ENCODE assay signal across 15 mouse cellular contexts in genomic region chr11:30175623-30176022, GRCm38 (mm10).
"Had no signal": no experiment of that assay in that cellular context is flagged by ENCODE, and none has a peak within 500 bp of the region (broad histone marks: within the 10 kb centered on the region; RNA-seq: fewer than 3 reads in every experiment).

No protein-coding gene starts in this region.

- DNase-seq: kidney, postnatal 25 days; layer of hippocampus, adult 9-11 months; layer of hippocampus, postnatal 36 days; lung, postnatal 4 days; right cerebral cortex, adult 18-20 months; right cerebral cortex, postnatal 25 days; thymus, adult 18-20 months; thymus, postnatal 14 days had no signal

- H3K27ac ChIP-seq: limb, embryonic 15.5 days; liver, embryonic 12.5 days; lung, embryonic 15.5 days; midbrain, embryonic 12.5 days; neural tube, embryonic 15.5 days had no signal

- H3K9me3 ChIP-seq: kidney, embryonic 15.5 days; limb, embryonic 15.5 days; liver, embryonic 12.5 days; lung, embryonic 15.5 days; midbrain, embryonic 12.5 days; neural tube, embryonic 15.5 days had no signal

- H3K9ac ChIP-seq: kidney, embryonic 15.5 days; limb, embryonic 15.5 days; liver, embryonic 12.5 days; lung, embryonic 15.5 days; midbrain, embryonic 12.5 days; neural tube, embryonic 15.5 days had no signal

- H3K4me1 ChIP-seq: midbrain, embryonic 12.5 days had no signal

- H3K27me3 ChIP-seq: kidney, embryonic 15.5 days; limb, embryonic 15.5 days; liver, embryonic 12.5 days; lung, embryonic 15.5 days; midbrain, embryonic 12.5 days; neural tube, embryonic 15.5 days had no signal

- H3K4me2 ChIP-seq: kidney, embryonic 15.5 days; limb, embryonic 15.5 days; liver, embryonic 12.5 days; lung, embryonic 15.5 days; midbrain, embryonic 12.5 days; neural tube, embryonic 15.5 days had no signal

- H3K4me3 ChIP-seq: kidney, embryonic 15.5 days; limb, embryonic 15.5 days; liver, embryonic 12.5 days; lung, embryonic 15.5 days; midbrain, embryonic 12.5 days; myocyte; neural tube, embryonic 15.5 days had no signal

- H3K36me3 ChIP-seq: limb, embryonic 15.5 days; liver, embryonic 12.5 days; lung, embryonic 15.5 days; midbrain, embryonic 12.5 days; neural tube, embryonic 15.5 days had no signal

- ATAC-seq: liver, embryonic 12.5 days had no signal
